Mouse (Mus musculus) kidney, embryonic 16.5 days (tissue): ENCODE measurements around the gene Gm49318. TPM values are rescaled to one million over a fixed set of nuclear protein-coding genes. Genes with fewer than 3 reads are reported as not detected.
A peak's percentile ranks its signal among the peaks of the same experiment; 100 is the strongest.

Experiments
- ATAC-seq: fragments of 200-750 bp; cut with Nextera tagmentation; 2 replicates; pipeline ENCODE4 v1.8.0; 2017; ENCODE audit warnings: moderate TSS enrichment; ENCODE audit not compliant: low FRiP score, low TSS enrichment
- H3K27ac ChIP-seq: fragments of 300-500 bp; sonication (generic); 2 replicates; pipeline ENCODE4 v1.5.1; 2014; ENCODE audit warnings: low read length
- H3K27me3 ChIP-seq: fragments of 300-500 bp; sonication (generic); 2 replicates; pipeline ENCODE4 v1.6.1; 2014; ENCODE audit warnings: low read length, control low read depth, mixed read lengths; ENCODE audit not compliant: insufficient read depth
- H3K36me3 ChIP-seq: fragments of 300-500 bp; sonication (generic); 2 replicates; pipeline ENCODE4 v1.6.1; 2014; ENCODE audit warnings: low read length, control low read depth, mixed read lengths; ENCODE audit not compliant: insufficient read depth
- H3K4me1 ChIP-seq: fragments of 300-500 bp; sonication (generic); 2 replicates; pipeline ENCODE4 v1.6.1; 2014; ENCODE audit warnings: low read length, control low read depth, mixed read lengths; ENCODE audit not compliant: insufficient read depth
- H3K4me2 ChIP-seq: fragments of 300-500 bp; sonication (generic); replicated peaks from 2 replicates; pipeline ENCODE4 v1.6.1; 2014; ENCODE audit warnings: low read depth, low read length
- H3K4me3 ChIP-seq: fragments of 300-500 bp; sonication (generic); 2 replicates; pipeline ENCODE4 v1.5.1; 2014; ENCODE audit warnings: mild to moderate bottlenecking, low read length
- H3K9ac ChIP-seq: fragments of 300-500 bp; sonication (generic); replicated peaks from 2 replicates; pipeline ENCODE4 v1.6.1; 2014; ENCODE audit warnings: low read length
- H3K9me3 ChIP-seq: fragments of 300-500 bp; sonication (generic); 2 replicates; pipeline ENCODE4 v1.6.1; 2016; ENCODE audit warnings: low read length, control low read depth
- WGBS: fragments of 180-500 bp; shearing (Covaris S2); extraction: QIAGEN DNeasy Blood & Tissue Kit; methylation state at CpG from one replicate; pipeline ENCODE4 v1.1.7; 2014; 5-methylcytosine and 5-hydroxymethylcytosine counted together
- polyA plus RNA-seq: library from polyadenylated mRNA; unstranded; fragments of >200 nt; fragmentation: Nextera tagmentation; extraction: Ambion mirVana; gene quantifications from 2 replicates; pipeline ENCODE4 v1.2.1, GENCODE M21; 2015

The Gm49318 gene
- polyA plus RNA-seq, 1 experiment from 2014 or later = not detected

- ATAC-seq = no peak
- no peak overlapping the region for H3K4me2 ChIP-seq
- no peak overlapping the region for H3K4me3 ChIP-seq
These were observed 1.2 kb upstream of the Gm49318 start for GRCm38 (mm10) chr9:22072276-22072675.

GRCm38 (mm10) chr9:22069881-22070553, 1.0 kb downstream of the Gm49318 start:
- peaks cover 34% of the 10 kb centered on the region for H3K36me3 ChIP-seq
- peak; percentile 16 for ATAC-seq
- WGBS = 59% methylated on average over 4 of the region's 4 CpGs
- no peaks in the 10 kb centered on the region for H3K9me3 ChIP-seq
- peak overlapping the region; percentile 45 for H3K9ac ChIP-seq
- H3K4me2 ChIP-seq = peak overlapping the region; percentile 64
- peak overlapping the region; percentile 80 for H3K4me3 ChIP-seq
- peak overlapping the region; percentile 25; the same call in 1 of the 2 replicates for H3K27ac ChIP-seq
- peaks cover 6% of the 10 kb centered on the region for H3K4me1 ChIP-seq
- no peaks in the 10 kb centered on the region for H3K27me3 ChIP-seq

More at GRCm38 (mm10) chr9:22072276-22072675, 1.2 kb upstream of the Gm49318 start:
- H3K27ac ChIP-seq = no peak overlapping the region
- H3K27me3 ChIP-seq = no peaks in the 10 kb centered on the region
- peaks cover 27% of the 10 kb centered on the region; the same call in 1 of the 2 replicates for H3K36me3 ChIP-seq
- 93% methylated on average over 4 of the region's 4 CpGs for WGBS
- H3K4me1 ChIP-seq = peaks cover 6% of the 10 kb centered on the region
- no peak overlapping the region for H3K9ac ChIP-seq
- H3K9me3 ChIP-seq = no peaks in the 10 kb centered on the region

DNA sequence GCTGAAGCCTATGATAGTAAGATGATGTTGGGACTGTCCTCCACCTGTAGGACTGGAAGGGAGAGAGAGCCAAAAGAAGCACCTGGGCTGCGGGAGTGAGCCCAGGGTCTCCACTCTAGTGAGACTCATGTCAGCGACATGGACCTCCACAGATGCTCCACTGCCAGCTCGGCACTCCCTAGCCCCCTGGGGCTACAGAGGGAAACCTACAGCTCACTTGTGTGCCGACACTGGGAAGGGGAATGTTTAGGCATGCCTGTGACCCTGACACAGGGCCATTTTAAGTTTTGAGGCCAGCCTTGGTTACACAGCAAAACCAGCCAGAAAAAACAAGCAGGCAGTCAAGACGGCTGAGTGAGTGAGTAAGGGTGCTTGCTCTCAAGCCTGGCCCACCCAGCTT, 3.9 kb downstream of the Gm49318 start:
- Histone ChIP-seq H3K9me3 (no peaks in the 10 kb centered on the region), H3K4me3 (no peak overlapping the region), H3K4me1 (peaks cover 6% of the 10 kb centered on the region), H3K27ac (no peak overlapping the region), H3K27me3 (no peaks in the 10 kb centered on the region), H3K4me2 (no peak overlapping the region), H3K36me3 (peaks cover 33% of the 10 kb centered on the region), H3K9ac (no peak overlapping the region)
- 81% methylated on average over 5 of the region's 5 CpGs for WGBS
- ATAC-seq = no peak

DNA sequence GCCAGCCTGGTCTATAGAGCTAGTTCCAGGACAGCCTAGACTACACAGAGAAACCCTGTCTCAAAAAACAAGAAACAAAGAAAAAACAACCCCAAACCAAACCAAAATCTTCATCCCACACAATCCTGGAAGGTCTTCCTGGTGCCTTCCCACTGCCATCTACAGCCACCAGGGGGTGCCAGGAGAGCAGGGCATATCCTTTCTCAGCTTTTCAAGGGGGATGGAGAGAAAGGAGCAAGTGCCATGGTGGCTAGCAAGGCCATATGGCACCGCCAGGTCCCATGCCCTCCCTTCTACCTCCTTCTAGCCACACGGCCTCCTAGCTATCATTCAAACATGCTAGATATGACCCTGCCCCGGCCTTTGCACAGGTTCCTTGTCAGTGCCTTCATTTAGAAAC, 4.6 kb downstream of the Gm49318 start:
- Histone ChIP-seq H3K9ac (no peak overlapping the region), H3K4me2 (no peak overlapping the region), H3K4me3 (no peak overlapping the region), H3K27ac (no peak overlapping the region), H3K4me1 (peaks cover 6% of the 10 kb centered on the region), H3K9me3 (no peaks in the 10 kb centered on the region), H3K27me3 (no peaks in the 10 kb centered on the region), H3K36me3 (peaks cover 38% of the 10 kb centered on the region)
- 69% methylated on average over 3 of the region's 3 CpGs for WGBS
- no peak for ATAC-seq

DNA sequence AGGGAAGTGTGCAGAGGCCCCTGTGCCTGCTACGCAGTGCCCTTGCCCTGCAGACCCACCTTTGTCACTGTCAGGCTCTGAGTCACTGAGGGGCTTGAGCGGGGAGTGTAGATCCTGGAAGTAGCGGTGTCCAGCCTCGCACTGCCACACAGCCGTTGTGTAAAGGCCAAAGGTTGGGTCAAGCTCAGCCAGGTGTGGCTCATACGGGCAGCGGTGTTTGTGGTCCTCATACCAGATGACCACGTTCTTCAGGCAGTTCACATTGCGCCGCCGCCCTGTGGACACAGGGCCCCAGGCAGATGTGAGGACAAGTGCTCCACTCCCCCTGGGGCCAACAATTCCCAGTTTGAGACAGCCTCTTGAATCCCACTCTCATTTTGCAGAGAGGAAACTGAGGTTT, 5.4 kb downstream of the Gm49318 start:
- H3K27ac ChIP-seq = no peak overlapping the region
- H3K9ac ChIP-seq = no peak overlapping the region
- H3K27me3 ChIP-seq = no peaks in the 10 kb centered on the region
- H3K4me3 ChIP-seq = no peak overlapping the region
- no peak overlapping the region for H3K4me2 ChIP-seq
- ATAC-seq = no peak
- 86% methylated on average over 11 of the region's 11 CpGs for WGBS
- H3K36me3 ChIP-seq = peaks cover 43% of the 10 kb centered on the region
- H3K9me3 ChIP-seq = no peaks in the 10 kb centered on the region
- H3K4me1 ChIP-seq = peaks cover 6% of the 10 kb centered on the region

GRCm38 (mm10) chr9:22064341-22064740, 6.7 kb downstream of the Gm49318 start:
- H3K27ac ChIP-seq = no peak overlapping the region
- H3K4me3 ChIP-seq = no peak overlapping the region
- H3K9ac ChIP-seq = no peak overlapping the region
- H3K4me1 ChIP-seq = no peaks in the 10 kb centered on the region
- no peaks in the 10 kb centered on the region for H3K9me3 ChIP-seq
- ATAC-seq = no peak
- no peaks in the 10 kb centered on the region for H3K27me3 ChIP-seq
- 83% methylated on average over 3 of the region's 3 CpGs for WGBS
- peaks cover 48% of the 10 kb centered on the region for H3K36me3 ChIP-seq
- H3K4me2 ChIP-seq = no peak overlapping the region

DNA sequence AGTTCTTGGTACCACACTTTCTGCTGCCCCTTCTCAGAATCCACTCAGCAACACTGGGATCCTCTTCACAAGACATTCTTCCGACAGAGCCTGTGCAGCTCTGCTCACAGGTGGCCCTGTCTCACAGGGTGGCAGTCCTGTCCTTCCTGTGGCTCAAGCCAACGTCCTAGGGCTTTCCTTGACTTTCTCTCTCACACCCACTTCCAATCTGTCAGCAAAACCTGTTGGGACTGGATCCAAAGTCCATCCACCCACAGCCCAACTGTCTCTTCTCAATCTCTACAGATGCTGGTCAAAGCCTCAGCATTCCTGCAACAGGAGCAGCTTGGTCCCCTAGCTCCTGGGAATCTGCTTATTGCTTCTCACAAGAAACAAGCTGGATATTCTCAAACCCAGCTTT, 9.7 kb downstream of the Gm49318 start:
- no peak overlapping the region for H3K4me2 ChIP-seq
- ATAC-seq = no peak
- no peaks in the 10 kb centered on the region for H3K9me3 ChIP-seq
- peaks cover 54% of the 10 kb centered on the region for H3K36me3 ChIP-seq
- H3K4me3 ChIP-seq = no peak overlapping the region
- peaks cover 1% of the 10 kb centered on the region; the same call in 1 of the 2 replicates for H3K27me3 ChIP-seq
- no peak overlapping the region for H3K9ac ChIP-seq
- H3K27ac ChIP-seq = no peak overlapping the region
- WGBS = 81% methylated on average over 2 of the region's 2 CpGs
- no peaks in the 10 kb centered on the region for H3K4me1 ChIP-seq

DNA sequence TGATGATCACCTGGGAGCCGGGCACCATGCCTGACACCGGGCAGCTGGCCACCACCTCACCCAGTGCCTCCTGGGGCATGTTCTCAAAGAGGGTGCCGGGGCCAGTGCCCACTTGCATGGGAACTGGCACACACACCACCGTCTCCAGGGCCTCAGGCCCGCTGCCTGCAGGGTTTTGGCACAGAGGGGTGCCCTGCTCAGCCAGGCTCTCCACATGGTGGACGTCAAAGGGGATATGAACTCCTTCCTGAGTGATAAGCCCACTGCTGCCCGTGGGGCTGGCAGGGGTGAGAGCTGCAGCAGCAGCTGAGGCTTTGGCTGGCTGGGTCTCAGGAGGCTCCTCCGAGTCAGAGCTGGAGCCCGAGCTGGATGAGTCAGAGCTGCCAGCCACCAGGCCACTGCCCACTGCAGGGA, 13.0 kb downstream of the Gm49318 start:
- Histone ChIP-seq H3K27ac (no peak overlapping the region), H3K4me1 (peaks cover 6% of the 10 kb centered on the region; the same call in 1 of the 2 replicates), H3K9me3 (no peaks in the 10 kb centered on the region), H3K27me3 (peaks cover 24% of the 10 kb centered on the region), H3K4me2 (no peak overlapping the region), H3K9ac (no peak overlapping the region), H3K4me3 (no peak overlapping the region), H3K36me3 (peaks cover 31% of the 10 kb centered on the region)
- 89% methylated on average over 9 of the region's 9 CpGs for WGBS
- no peak for ATAC-seq

- peaks cover 6% of the 10 kb centered on the region; the same call in 1 of the 2 replicates for H3K4me1 ChIP-seq
- 92% methylated on average over 9 of the region's 9 CpGs for WGBS
- no peak overlapping the region for H3K9ac ChIP-seq
- H3K27me3 ChIP-seq = peaks cover 33% of the 10 kb centered on the region
- no peak overlapping the region for H3K4me3 ChIP-seq
- H3K4me2 ChIP-seq = no peak overlapping the region
- no peak for ATAC-seq
- H3K9me3 ChIP-seq = no peaks in the 10 kb centered on the region
- H3K36me3 ChIP-seq = peaks cover 31% of the 10 kb centered on the region
- no peak overlapping the region for H3K27ac ChIP-seq
These were observed 14.0 kb downstream of the Gm49318 start for GRCm38 (mm10) chr9:22057031-22057517.

GRCm38 (mm10) chr9:22056303-22056910, 14.7 kb downstream of the Gm49318 start:
- no peak overlapping the region for H3K9ac ChIP-seq
- no peak overlapping the region for H3K4me3 ChIP-seq
- peaks cover 11% of the 10 kb centered on the region for H3K4me1 ChIP-seq
- no peak overlapping the region for H3K4me2 ChIP-seq
- no peaks in the 10 kb centered on the region for H3K9me3 ChIP-seq
- ATAC-seq = no peak
- WGBS = 72% methylated on average over 9 of the region's 9 CpGs
- H3K27ac ChIP-seq = no peak overlapping the region
- peaks cover 40% of the 10 kb centered on the region for H3K27me3 ChIP-seq
- peaks cover 25% of the 10 kb centered on the region for H3K36me3 ChIP-seq
